9 mouse cellular contexts compared by ENCODE assay signal in genomic region chr2:120631957-120632356, GRCm38 (mm10). TPM values are rescaled to one million over a fixed set of nuclear protein-coding genes. Genes with fewer than 3 reads are reported as not detected.
A peak's percentile ranks its signal among the peaks of the same experiment; 100 is the strongest.
DNase-seq lines count a peak whose midpoint lies in the region; ATAC-seq and TF ChIP-seq lines count a peak whose summit lies in the region.
"Had no signal": no experiment of that assay in that cellular context is flagged by ENCODE, and none has a peak within 500 bp of the region (broad histone marks: within the 10 kb centered on the region; RNA-seq: fewer than 3 reads in every experiment).

No protein-coding gene starts in this region.

- TF ChIP-seq POLR2A in lung, adult 2 months (IDR thresholded peaks at IDR 0.05; ENCODE audit: borderline replicate concordance, extremely low read depth, low read depth, low read length) = no peak

- no peak overlapping the region for H3K9ac ChIP-seq in liver, embryonic 16.5 days (ENCODE audit: low read depth, low read length)

- H3K4me2 ChIP-seq in liver, embryonic 16.5 days (ENCODE audit: low read depth, low read length) = 0 out of 2 replicates have a peak overlapping the region, but pooled peaks have one; percentile 25

- no peak for ATAC-seq in liver, embryonic 16.5 days (ENCODE audit: low read depth)

- H3K36me3 ChIP-seq in liver, embryonic 16.5 days (ENCODE audit: control insufficient read depth, insufficient read depth) = no peaks in the 10 kb centered on the region

- no peak overlapping the region for H3K4me3 ChIP-seq in lung, adult 2 months (replicated peaks; ENCODE audit: extremely low read depth, low read depth, low read length)
- H3K4me3 ChIP-seq in liver, embryonic 16.5 days (ENCODE audit: low read depth, low read length) = no peak overlapping the region

- no peak for TF ChIP-seq CTCF in lung, adult 2 months (IDR thresholded peaks at IDR 0.05; ENCODE audit: insufficient read depth, low read length)

- H3K27ac ChIP-seq in liver, embryonic 16.5 days (ENCODE audit: low read length) = no peak overlapping the region

- peaks cover 6% of the 10 kb centered on the region for H3K4me1 ChIP-seq in lung, adult 2 months (ENCODE audit: control insufficient read depth, insufficient read depth, low read length)
- peaks cover 26% of the 10 kb centered on the region for H3K4me1 ChIP-seq in liver, embryonic 16.5 days (ENCODE audit: control insufficient read depth, low read depth, low read length)

- no peaks in the 10 kb centered on the region for H3K9me3 ChIP-seq in liver, embryonic 16.5 days (replicated peaks; ENCODE audit: control insufficient read depth, low read length)

- H3K27me3 ChIP-seq in liver, embryonic 16.5 days (ENCODE audit: control insufficient read depth, insufficient read depth, low read depth, low read length) = peaks cover 7% of the 10 kb centered on the region

- WGBS in lung, adult 2 months = 18% methylated on average over 4 of the region's 4 CpGs
- WGBS in liver, embryonic 16.5 days (ENCODE audit: insufficient replicate concordance) = 9% methylated on average over 4 of the region's 4 CpGs

- peak; percentile 27 for DNase-seq in adrenal gland, adult 8-10 months
- DNase-seq in adrenal gland, postnatal 10 days = no peak
- DNase-seq in lung, adult 18-20 months = peak; percentile 67 to 79
- no peak for DNase-seq in lung, adult 2 months
- DNase-seq in embryo, embryonic 9.5 days (ENCODE audit: extremely low spot score) = no peak
- DNase-seq in thymus, postnatal 0 days (ENCODE audit: low spot score) = no peak
- no peak for DNase-seq in cerebellum, adult 9-10 months
- DNase-seq: adrenal gland, postnatal 25 days had no signal

RNA-seq across cellular contexts. Expression of gene Stard9, which starts 3.0 kb away (rescaled TPM):
- 10 to 100 TPM; 15.8 to 28.3 (median 19.3) TPM for total RNA-seq in adrenal gland, adult 8-10 months (2022)
- total RNA-seq in adrenal gland, postnatal 10 days (2021) = 10 to 100 TPM; 11.6 to 23.7 TPM
- polyA plus RNA-seq in lung, adult 2 months (2012; rRNA removed) = 28.3 and 34.7 TPM in 2 replicates
- polyA plus RNA-seq in liver, embryonic 16.5 days (2015; fragmentation: Nextera tagmentation; extraction: Ambion mirVana) = 0.92 and 0.94 TPM in 2 replicates
- 1.5 and 2.3 TPM in 2 replicates for polyA plus RNA-seq in thymus, postnatal 0 days (2015; fragmentation: Nextera tagmentation; extraction: Ambion mirVana)

RNA-seq across cellular contexts. Expression of gene Lrrc57, which starts 22.6 kb away (rescaled TPM):
- total RNA-seq in adrenal gland, adult 8-10 months (2022) = 10 to 100 TPM; 18.6 to 22.0 (median 21.5) TPM
- total RNA-seq in adrenal gland, postnatal 10 days (2021) = 10 to 100 TPM; 13.5 to 18.1 TPM
- 9.3 and 12.9 TPM in 2 replicates for polyA plus RNA-seq in lung, adult 2 months (2012; rRNA removed)
- polyA plus RNA-seq in liver, embryonic 16.5 days (2015; fragmentation: Nextera tagmentation; extraction: Ambion mirVana) = 11.4 and 12.7 TPM in 2 replicates
- polyA plus RNA-seq in thymus, postnatal 0 days (2015; fragmentation: Nextera tagmentation; extraction: Ambion mirVana) = 22.0 and 25.2 TPM in 2 replicates

RNA-seq across cellular contexts. Expression of gene Haus2, which starts 22.8 kb away (rescaled TPM):
- 10 to 100 TPM; 14.4 to 15.4 (median 14.9) TPM for total RNA-seq in adrenal gland, adult 8-10 months (2022)
- 10 to 100 TPM; 14.1 to 14.9 TPM for total RNA-seq in adrenal gland, postnatal 10 days (2021)
- polyA plus RNA-seq in lung, adult 2 months (2012; rRNA removed) = 2.1 and 3.2 TPM in 2 replicates
- 9.1 and 9.7 TPM in 2 replicates for polyA plus RNA-seq in liver, embryonic 16.5 days (2015; fragmentation: Nextera tagmentation; extraction: Ambion mirVana)
- polyA plus RNA-seq in thymus, postnatal 0 days (2015; fragmentation: Nextera tagmentation; extraction: Ambion mirVana) = 20.5 and 25.8 TPM in 2 replicates

Comparison
In these comparisons a context has a peak if more than half of its experiments do, and no peak if none do; other contexts are left out.
1. DNase-seq: peak in adrenal gland, adult 8-10 months (single experiment) and lung, adult 18-20 months (2 of 2); none in adrenal gland, postnatal 10 days (single experiment), lung, adult 2 months (single experiment), embryo, embryonic 9.5 days (single experiment), thymus, postnatal 0 days (single experiment) and cerebellum, adult 9-10 months (single experiment).